Mouse (Mus musculus) MEL-GATA-1-ER (cell line): ENCODE measurements around the gene Gm11239.
"Not testable (repeated sequence)": the region's sequence is repeated elsewhere in the genome, so short reads cannot be mapped to it uniquely, and the experiment has no call there.

ENCODE experiments used
- DNase-seq: peaks from one replicate; pipeline ENCODE4 v3.0.0-alpha.2; 2012; ENCODE audit warnings: low read depth; ENCODE audit errors: extremely low read depth

The Gm11239 gene

DNA sequence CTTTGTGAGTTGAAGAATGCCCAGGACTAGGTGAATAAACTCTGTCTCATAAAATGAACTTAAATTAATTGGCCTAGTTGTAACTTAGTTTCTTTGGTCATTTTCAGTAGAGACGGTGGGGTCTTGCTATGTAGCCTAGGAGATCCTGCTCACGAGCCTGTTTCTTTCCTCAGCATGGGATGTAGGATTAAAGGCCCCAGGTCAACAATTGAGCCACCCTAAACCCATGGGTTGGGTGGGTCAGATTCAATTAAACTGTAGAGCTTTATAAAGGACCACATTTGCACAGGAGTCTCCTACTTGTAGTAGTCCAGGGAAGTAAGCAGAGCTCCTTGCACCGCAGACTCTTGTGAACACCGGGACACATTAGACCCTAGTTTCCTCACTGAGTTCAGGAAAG is at the start of gene Gm11239:
TSS of gene Gm11239 (plus strand) at position 301 of the 400 bp plus-strand sequence.
- not testable (repeated sequence) for DNase-seq

DNA sequence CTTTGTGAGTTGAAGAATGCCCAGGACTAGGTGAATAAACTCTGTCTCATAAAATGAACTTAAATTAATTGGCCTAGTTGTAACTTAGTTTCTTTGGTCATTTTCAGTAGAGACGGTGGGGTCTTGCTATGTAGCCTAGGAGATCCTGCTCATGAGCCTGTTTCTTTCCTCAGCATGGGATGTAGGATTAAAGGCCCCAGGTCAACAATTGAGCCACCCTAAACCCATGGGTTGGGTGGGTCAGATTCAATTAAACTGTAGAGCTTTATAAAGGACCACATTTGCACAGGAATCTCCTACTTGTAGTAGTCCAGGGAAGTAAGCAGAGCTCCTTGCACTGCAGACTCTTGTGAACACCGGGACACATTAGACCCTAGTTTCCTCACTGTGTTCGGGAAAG is 45.5 kb upstream of the Gm11239 start, which contains the start of gene Gm11237:
TSS of gene Gm11237 (plus strand) at position 301 of the 400 bp plus-strand sequence.
- not testable (repeated sequence) for DNase-seq

DNA sequence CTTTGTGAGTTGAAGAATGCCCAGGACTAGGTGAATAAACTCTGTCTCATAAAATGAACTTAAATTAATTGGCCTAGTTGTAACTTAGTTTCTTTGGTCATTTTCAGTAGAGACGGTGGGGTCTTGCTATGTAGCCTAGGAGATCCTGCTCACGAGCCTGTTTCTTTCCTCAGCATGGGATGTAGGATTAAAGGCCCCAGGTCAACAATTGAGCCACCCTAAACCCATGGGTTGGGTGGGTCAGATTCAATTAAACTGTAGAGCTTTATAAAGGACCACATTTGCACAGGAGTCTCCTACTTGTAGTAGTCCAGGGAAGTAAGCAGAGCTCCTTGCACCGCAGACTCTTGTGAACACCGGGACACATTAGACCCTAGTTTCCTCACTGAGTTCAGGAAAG is 30.3 kb upstream of the Gm11239 start, which contains the start of gene Gm11236:
TSS of gene Gm11236 (plus strand) at position 301 of the 400 bp plus-strand sequence.
- DNase-seq, result not testable (repeated sequence)

- not testable (repeated sequence) for DNase-seq
Observed at GRCm38 (mm10) chr4:73661864-73662263, 6.3 kb upstream of the Gm11239 start.

DNA sequence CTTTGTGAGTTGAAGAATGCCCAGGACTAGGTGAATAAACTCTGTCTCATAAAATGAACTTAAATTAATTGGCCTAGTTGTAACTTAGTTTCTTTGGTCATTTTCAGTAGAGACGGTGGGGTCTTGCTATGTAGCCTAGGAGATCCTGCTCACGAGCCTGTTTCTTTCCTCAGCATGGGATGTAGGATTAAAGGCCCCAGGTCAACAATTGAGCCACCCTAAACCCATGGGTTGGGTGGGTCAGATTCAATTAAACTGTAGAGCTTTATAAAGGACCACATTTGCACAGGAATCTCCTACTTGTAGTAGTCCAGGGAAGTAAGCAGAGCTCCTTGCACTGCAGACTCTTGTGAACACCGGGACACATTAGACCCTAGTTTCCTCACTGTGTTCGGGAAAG is 15.1 kb downstream of the Gm11239 start, which contains the start of gene Gm428:
TSS of gene Gm428 (plus strand) at position 301 of the 400 bp plus-strand sequence.
- not testable (repeated sequence) for DNase-seq

DNA sequence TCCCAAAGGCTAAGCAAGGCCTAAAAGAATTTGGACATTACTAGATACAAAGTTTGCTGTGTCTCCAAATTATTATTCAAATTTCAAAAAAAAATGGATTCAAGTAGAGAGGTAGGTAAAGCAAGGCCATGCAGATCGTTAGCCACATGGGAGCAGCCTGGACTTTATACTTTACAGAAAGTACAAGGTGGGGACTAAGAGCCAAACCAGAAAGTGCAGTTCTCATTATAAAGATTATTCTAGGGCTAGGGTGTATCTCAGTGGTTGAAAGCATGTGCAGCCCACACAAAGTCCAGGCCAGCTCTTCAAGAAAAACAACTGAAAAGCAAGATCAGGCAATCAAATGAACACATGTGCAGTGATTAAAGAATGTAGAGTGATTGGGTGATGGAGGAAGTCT is 50.6 kb downstream of the Gm11239 start:
- no peak for DNase-seq

DNA sequence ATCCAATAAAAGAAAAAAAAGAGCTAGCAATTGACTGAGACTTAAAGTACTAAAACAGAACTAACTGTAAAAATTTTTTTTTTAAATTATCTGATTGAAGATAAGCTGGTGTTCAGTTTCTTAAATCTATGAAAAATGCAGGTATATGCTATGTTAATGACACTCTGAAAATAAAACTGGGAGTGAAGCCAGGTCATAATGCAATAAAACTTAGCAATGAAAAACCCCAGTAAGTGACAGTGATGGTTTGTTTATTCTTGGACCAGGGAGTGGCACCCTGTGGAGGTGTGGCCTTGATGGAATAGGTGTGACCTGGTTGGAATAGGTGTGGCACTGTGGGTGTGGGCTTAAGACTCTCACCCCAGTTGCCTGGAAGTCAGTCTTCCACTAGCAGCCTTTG is 51.7 kb downstream of the Gm11239 start:
- no peak for DNase-seq
